Mouse (Mus musculus) liver, embryonic 14.5 days (tissue): ENCODE measurements around the gene Cyb5r4.

ENCODE experiments used
- CTCF ChIP-seq: IDR thresholded peaks from 2 replicates; pipeline ENCODE4 v1.5.1; 2016; ENCODE audit warnings: antibody characterized with exemption, low read depth, control low read depth
- EP300 ChIP-seq: IDR thresholded peaks from 2 replicates; pipeline ENCODE4 v1.6.1; 2016; ENCODE audit warnings: antibody characterized with exemption, low read depth

DNA sequence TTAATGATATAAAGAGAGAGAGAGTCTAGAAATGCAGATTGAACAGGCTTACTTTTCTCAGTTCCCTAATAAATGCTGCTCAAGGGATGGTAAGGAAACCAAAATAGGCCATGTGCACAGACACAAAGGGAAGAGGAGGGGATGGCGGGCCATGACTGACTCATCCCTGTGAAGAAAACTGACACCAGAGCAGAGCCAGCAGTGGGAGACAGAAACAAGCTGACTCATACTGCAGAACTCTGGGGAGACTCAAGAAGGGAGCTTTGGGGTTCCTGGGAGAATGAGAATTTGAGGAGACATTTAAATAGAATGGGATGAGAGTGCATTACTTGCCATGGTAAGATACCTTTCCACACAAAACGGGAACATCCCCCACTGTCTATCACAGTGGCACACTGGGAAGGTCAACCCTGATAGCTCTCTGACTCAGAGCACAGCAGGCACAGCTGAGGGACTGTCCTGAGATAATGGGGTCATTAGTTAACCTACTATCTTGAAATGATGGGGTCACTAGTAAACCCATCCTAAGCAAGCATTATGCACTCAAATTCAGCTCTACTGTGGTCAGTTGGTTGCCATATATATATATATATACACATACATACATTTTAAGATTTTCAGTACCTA is 21.7 kb upstream of the Cyb5r4 start:
- TF ChIP-seq CTCF (no peak), EP300 (no peak)
